Mouse (Mus musculus) B cell, adult 2 months (primary cell): Measurements from ENCODE around the gene Sema6b.

Source experiments
- DNase-seq, 2 experiments: peaks; one replicate each; pipeline ENCODE4 v3.0.0; 2022

Gene Sema6b

DNA sequence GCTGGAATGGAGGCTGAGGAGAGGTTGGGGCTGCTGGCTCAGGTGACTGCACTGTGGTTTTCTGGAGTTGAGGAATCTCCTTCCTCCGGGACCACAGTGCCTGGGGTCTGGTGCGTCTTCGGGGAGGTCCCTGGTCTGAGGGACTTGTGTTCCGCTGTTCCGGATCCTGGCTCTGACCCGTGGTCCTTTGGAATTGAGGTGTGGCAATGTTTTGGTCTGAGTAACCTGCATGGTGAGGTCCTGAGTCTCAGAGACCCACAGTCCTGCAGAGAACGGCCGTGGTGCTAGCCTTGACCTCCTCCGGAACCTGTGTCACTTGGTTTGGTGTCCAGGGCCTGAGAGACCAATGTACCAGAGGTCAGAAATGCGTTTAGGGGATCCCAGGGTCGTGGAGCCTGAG is 60.2 kb downstream of the Sema6b start:
- DNase-seq, result peak; percentile 9

DNA sequence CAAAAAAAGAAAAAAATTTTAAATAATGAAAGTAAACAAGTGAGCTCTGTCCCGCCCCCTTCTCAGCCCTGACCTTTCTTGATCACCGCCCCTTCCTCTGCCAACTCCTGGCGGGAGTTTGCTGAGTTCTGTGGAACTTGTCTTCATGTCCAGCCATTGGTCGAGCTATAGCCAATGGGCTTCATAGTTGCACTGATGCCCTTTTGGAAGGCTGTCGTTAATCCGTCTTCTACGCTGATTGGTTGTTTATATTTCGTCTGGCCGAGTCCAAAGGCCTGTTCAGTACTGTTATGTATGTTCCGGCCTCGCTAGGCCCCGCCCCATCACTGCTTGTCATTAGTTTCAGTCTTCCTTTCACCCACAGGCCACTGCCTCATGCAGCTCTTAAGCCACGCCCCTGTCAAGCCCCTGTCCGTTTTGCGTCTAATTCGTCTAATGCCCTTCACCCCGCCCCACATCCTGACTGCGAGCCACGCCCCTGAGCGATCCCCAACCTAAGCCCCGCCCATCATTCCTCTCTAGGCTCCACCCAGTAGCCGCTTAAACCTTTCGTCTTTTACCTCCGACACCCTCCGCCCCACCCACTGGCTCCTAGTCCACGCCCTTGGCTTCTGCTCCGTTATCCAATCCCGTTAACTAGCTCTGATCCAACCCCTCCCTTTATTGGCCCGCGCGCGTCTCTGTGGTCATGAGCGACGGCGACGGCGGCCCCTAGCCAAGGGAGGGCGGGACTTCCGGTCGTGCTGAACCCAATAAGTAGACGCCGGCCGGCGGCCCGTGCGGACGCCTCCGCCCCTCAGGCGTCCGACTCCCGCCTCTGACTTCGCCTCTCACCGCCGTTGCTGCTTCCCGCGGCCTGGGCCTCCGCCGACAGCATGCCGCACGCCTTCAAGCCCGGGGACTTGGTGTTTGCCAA is 61.0 kb downstream of the Sema6b start, which contains the start of gene Hdgfl2:
TSS of gene Hdgfl2 (plus strand) at position 755 of the 916 bp plus-strand sequence.
- peak; percentile 99 to 100 for DNase-seq

DNA sequence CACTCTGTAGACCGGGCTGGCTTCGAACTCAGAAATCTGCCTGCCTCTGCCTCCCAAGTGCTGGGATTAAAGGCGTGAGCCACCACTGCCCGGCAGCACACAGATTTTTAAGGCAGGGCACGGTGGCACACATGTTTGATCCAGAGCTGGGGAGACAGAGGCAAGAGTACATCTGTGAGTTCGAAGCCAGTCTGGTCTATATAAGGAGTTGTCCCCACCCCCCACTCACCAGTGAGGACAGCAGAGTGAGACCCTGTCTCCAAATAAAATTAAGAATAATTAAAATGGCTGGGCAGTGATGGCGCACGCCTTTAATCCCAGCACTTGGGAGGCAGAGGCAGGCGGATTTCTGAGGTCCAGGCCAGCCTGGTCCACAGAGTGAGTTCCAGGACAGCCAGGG is 61.8 kb downstream of the Sema6b start:
- DNase-seq, result peak in 1 of 2 experiments; percentile 16

DNA sequence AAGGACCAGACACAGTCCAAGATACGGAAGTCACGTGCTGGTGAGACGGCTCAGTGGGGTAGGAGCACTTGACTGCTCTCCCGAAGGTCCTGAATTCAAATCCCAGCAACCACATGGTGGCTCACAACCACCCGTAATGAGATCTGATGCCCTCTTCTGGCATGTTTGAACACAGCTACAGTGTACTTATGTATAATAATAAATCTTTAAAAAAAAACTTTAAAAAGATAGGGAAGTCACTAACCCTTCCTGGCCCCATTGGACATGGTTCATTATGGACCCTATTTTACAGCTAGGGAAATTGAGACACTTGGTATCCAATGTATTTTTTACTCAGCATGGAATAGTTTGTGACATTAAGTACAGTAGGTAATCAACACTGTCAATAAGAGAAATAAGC is 62.6 kb downstream of the Sema6b start:
- no peak for DNase-seq

DNA sequence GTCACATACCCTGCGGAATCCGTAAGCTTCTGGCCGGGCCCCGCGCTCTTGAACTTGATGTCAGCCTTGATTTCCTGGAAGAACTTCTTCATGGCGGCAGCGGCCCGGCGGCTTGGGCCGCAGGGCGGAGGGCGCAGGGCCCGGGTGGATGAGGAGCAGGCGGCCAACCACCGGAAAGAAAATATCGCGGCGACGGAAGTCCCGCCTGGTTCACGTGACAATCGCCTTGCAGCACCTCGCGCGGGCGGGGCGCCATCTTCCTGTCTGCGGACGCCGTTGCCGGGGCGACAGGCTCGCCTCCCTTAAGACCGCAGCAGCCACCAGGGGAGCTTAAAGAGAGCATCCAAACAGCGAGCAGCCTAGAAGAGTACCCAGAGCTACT is 65.3 kb downstream of the Sema6b start, which contains the start of gene Ubxn6:
TSS of gene Ubxn6 (minus strand) at position 202 of the 382 bp plus-strand sequence.
- DNase-seq, result peak; percentile 97

DNA sequence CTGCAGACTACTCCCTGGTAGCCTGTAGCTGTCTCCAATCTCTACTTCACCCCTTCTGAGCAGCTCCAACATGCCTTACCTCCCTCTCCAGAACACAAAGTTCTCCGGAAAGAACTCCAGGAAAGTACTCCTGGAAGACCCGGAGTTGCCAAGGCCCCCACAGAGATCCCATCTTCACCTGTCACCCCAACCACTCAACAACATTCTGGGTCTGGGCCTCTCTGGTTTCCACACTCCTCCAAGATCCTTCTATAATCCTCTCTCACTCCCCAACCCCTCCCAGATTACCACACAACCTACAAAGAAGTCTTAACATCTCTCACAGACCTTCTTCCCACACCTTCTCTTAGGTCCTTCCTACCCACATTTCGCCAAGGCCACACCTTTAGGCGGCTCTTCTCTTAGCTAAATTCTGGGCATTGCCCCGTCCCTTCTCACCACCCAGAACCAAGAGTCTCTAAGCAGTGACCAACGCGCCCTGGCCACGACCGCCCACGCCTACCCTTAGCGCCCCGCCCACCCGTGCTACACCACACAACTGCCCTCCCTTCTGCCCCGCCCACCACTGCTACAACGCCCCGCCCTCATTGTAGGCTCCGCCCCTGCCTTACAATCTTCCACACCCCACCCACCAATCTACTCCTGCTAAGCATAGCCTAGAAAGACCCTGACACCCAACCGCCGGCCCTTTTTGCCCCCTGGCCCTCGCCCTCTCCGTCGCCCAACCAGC is 65.9 kb downstream of the Sema6b start:
- DNase-seq, result peak; percentile 90 to 91
